Mouse (Mus musculus) natural killer cell, adult 2 months (primary cell): ENCODE data around the gene Disc1.

Experiments used
- DNase-seq, 2 experiments: peaks; one replicate each; pipeline ENCODE4 v3.0.0; 2022; ENCODE audit warnings: low spot score in 2 of 2

Gene Disc1

DNA sequence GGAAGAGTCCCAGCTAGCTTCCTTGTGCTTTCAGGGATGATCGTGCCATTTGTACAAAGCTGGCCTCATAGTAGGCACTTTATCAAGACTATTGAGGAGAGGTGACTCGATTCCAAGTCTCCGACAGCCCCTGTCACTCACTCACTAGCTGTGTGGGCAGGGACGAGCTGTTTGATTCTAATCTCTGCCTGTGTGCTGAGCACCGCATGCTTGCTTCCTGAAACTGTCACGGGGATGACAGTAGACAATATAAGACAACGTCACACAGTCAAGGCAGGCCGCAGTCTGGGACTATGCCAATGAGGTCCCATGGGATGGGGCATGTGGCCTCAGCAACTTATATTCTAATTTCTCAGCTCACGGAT is 13.6 kb downstream of the Disc1 start:
- peak; percentile 78 to 85 for DNase-seq

DNA sequence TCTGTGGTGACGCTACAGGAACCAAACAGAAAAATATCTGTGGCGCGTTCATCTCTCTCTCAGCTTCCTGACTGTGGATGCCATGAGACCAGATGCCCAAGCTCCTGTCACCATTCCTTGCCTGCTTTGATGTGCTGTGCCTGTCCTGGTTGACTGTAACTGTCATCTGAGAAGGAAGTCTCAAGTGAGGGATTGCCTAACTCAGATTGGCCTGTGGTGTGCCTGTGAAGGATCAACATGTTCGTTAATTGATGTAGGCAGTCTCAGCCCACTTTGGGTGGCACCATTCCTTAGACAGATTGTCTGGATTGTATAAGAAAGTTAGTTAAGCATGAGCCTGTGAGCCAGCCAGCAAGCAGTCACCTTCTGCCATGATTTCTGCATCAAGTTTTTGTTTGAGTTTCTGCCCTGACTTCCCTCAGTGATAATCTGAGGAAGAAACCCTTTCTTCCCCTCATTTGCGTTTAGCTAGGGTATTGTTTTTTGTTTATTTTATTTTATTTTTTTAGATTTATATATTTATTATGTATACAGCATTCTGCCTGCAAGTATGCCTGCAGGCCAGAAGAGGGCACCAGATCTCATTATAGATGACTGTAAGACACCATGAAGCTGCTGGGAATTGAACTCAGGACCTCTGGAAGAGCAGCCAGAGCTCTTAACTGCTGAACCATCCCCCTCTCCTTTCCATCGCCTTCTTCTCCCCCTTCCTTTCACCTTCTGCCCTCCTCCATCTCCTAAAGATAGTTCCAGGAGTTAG is 14.3 kb downstream of the Disc1 start:
- no peak for DNase-seq

DNA sequence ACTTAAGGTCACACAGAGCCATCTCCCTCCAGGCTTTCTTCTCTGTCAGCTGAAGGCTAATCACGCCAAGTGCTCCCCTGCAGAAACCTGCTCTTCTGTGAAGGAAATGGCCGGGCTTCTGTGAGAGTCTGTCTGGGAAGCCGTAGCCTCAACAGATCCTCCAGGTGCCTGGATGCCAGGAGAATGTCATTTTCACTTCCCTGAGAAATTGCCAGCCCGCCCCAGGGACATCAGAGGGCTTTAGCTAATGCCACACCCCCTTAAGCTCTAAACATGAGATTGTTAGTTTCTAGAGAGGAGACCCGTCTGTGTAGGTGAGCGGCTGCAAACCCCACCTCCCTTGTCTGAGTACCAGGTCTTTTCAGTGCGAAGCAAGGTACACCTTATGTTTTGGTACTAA is 15.3 kb downstream of the Disc1 start:
- no peak for DNase-seq

DNA sequence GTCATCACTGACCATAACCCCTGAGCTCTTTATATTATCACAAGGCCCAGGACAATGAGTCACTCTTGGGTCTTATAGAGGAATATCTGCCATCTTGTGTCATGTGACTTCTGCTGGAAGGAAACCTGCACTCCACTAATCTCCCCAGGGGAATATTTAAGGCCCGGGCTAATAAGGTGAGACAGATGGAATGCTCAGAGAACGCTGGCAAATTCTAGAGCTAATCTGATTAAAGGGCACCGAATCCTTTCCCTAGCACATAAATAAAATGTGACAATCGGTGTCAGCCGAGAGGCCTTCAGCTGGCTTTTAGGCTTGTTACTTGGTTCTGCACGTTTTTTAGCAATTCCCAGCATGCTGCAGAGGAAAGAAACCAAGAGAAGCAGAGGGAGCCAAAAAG is 15.7 kb downstream of the Disc1 start:
- no peak for DNase-seq

DNA sequence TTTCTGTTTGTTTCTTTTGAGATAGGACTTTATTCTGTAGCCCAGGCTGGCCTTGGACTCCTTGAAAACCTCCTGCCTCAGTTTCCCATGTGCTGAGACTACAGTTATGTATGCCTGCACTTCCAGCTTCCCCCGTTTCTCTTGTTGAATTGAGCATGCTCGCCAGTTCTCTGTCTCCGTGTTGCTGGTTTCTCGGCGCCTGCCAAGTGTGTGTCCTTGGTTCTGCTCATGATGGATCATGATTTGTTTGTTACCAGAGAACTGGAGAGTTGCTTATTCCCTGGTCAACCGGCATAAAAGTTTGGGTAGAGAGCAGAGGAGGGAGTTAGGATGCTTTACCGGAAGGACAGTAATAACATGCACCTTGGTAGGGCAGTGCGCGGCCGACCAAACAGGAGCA is 20.1 kb downstream of the Disc1 start:
- no peak for DNase-seq

DNA sequence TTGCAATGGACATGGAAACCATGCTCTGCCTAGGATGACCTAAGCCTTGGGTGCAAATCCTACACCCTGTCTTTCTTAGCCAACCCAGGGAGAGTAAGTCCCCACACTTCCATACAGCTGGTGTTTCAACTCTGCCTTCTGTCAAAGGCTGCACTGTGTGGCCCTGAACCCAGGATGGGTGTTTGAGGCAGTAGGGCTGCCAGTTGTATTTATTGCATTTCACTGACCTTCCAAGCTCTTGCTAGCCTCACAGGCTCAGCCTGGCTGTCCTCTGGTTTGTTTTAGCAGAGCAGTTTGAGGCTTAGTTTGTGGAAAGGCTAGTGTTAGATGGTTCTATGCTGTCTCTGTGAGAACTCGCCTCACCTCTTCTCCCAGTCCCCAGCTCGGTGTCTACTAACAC is 20.6 kb downstream of the Disc1 start:
- DNase-seq = no peak

DNA sequence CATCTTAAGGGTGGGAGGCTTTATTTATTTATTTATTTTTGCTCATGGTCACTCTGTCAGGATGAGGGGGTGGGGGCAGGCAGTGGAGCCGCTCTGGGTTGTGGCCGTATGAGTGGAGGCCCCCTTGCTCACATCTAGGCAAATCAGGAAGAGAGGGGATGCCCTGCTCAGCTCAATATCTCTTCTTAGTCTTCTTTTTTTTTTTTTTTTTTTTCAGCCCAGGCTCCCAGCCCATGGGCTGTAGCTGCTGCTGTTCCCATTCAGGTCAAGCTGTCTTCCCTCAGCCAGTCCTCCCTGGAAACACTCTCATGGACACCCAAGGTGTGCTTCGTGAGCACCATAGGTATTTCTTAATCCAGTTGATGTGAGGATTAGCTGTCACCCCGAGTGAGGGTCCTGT is 21.4 kb downstream of the Disc1 start:
- DNase-seq = no peak

DNA sequence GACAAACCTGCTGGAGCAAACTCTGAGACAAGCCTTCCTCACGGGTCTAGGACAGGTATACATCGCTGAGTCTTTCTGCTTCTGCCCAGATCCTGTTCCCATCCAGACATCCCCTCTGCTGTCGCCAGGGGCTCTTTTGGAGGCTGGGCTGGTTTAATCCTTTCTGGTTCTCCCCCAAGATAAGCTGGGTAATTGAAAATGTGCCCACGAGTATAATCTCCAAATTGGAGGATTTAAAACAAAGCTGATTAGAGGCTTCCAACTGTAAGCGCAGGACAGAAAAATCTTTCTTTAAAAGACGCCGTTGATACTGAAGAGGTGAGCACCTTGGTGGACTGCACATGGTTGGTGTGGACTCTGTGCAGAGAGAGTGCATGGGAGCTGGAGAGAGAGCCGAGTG is 23.3 kb downstream of the Disc1 start:
- DNase-seq = no peak

DNA sequence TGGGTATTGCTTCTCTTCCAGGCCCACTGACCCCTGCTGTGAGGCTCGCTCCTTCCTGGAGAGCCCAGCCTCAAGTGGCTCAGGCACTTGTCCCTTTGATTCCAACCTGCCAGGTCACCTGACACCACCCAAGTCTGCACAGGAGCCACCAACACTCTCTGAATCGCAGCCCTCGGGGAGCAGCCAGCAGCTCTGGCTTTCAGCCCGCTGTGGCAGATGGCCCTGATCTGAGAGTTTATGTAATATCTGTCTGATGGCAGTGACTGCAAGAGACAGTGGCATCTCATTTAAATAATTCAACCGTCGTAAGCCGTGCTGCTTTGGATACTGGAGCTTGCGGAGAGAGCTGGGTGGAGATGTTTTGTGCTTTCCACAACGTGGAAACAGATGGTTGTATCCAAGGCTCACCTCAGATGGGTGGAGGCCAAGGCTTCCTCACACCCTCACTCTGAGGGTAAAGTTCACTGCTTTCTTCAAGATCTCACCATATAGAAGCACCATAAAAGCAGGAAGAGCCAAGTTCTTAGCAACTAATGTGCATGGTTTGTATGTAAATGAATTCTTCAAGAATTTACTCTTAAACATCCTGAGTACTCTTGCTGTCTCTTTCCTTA is 24.9 kb downstream of the Disc1 start:
- DNase-seq = no peak

DNA sequence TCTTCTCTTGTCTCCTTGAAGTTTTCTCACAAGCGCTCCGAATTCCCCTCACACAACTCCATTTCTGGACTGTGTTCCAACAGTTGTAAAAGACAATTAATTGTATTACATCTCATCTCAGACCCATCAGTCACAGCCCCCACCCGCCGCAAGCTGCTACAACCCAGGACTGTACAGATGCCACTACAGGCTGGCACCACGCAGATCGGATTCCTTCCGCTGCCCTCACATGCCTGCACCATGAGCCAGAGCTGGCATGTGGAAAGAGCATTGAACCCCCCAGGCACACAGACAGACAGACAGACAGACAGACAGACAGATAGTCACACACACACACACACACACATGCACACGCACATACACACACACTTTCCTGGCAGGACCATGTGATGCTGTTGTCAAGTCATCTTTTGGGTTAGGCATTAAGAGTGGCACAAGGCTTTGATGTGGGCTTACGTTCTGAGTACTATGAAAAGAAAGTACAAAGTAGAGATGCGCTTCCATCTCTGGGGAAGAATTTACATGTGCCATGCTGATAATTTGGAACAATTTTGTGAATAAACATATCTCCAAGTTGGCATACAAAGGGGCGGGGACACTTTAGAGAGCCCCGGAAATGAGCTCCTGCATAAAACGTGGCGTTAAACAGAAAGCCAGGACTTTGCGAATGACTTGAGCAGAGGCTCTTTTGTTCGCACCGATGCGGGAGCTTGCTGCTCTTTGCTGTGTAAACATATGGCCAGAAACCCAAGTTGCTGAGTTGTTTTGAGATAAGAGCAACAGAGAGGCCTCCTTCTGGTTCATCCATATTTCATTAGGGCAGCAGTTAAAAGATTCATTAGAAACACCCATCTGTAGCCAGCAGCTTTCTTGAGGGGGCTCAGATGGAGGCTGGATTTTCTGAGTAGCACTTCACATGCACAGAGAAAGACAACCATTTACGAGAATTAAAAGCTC is 26.7 kb downstream of the Disc1 start:
- DNase-seq = no peak

DNA sequence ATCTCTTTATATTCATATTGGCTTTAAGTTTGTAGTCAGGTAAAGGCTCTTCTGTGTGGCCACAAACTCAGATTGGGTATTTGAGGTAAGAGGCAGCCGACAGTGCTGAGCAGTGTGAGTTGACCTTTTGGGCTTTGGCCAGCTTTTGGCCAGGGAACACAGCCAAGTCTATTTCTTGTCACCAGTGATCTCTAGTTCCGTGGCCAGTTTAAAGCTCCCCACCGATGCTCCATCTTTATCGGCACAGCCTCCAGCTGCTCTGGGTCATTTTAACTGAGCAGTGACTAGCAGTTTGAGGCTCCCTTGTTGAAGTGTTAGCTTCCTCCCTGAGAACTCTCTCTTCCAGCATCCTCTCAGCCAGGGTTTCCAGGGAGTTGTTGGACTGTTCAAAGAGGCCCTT is 29.8 kb downstream of the Disc1 start:
- peak in 1 of 2 experiments; percentile 7 for DNase-seq

DNA sequence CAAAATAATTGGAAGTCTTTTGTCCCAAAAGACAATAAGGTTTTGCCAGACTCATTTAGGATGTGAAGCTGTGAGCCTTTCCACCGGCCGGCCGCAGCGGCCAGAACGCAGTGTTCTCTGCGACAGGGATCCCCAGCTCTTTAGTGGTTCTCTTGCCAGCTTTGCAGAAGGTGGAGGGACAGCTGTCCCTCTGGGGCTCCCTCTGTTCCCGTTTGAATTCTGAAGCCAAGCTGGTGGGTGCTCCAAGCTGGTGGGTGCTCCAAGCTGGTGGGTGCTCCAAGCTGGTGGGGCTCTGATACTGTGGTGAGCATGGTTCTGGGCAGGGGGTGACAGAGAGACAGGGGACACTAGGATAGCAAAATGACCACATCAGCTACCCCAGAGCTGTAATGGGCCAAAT is 30.5 kb downstream of the Disc1 start:
- no peak for DNase-seq

DNA sequence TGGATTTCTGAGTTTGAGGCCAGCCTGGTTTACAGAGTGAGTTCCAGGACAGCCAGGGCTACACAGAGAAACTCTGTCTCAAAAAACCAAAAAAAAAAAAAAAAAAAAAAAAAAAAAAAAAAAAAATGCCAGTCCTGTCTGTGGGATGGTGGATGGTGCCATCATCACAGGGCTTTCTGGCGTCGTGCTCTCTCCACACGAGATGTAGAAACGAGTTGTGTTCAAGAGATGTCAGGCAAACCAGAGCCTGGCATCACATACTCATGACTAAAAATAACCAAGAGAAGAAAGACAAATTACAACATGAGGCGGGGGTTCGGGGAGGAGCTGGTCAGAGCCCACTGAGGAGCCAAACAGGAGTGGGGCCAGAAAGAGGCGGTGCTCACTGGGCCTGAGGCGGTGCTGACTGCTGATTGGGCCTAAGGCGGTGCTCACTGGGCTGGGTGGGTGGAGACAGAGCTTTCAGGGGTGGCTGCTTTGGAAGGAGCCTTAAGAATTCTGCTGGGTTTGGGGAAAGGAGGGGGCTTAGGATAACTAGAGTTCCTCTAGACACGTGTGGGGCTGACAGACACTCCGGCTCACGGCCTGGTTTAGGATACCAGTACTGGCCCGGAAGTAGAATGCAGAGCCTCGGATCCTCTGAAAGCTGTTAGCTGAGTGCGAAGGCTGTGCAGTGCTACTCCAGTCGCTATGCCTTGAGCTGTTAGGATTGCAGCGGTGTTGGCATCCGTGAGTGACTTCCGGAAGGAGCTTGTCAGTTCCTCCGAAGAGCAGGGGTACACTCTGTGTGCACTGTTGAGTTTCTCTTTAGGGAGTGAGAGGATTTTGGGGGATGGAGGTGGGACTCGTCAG is 37.1 kb downstream of the Disc1 start:
- DNase-seq = no peak

DNA sequence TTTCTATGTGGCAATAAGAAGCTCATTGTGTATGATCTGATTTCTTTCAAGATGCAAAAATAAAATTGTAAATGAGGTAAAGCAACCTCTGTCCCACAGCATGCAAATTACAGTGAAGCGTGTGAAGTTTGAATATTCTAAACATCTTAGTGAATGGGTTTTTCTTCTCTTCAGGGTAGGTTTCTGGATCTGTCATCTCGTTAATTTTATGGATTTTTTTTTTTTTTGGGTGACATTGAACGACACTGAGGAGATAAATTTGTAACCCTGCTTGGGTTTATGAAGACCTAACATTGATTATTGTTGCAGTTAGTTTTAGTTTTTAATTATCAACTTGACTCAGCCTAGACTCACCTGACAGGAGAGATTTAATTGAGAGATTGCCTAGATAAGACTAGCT is 43.1 kb downstream of the Disc1 start:
- DNase-seq = no peak

DNA sequence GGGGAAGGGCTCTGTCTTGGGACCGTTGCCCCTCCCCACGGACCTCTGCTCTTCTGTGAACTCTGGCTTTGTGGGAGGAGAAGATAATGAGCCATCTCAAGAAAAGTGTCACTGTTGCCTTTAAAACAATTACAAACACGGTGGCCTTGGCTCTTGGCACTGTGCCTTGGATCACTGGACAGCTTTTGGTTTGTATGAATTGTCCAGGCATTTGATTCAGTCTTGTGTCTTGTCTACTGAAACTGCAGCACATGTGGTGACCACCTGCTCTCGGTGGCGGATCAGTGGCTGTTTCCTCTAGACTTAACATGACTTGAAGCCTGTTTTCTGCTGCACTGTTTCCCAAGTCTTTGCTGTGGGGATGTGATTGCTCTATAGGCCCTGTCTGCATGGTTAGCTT is 44.1 kb downstream of the Disc1 start:
- DNase-seq = no peak

DNA sequence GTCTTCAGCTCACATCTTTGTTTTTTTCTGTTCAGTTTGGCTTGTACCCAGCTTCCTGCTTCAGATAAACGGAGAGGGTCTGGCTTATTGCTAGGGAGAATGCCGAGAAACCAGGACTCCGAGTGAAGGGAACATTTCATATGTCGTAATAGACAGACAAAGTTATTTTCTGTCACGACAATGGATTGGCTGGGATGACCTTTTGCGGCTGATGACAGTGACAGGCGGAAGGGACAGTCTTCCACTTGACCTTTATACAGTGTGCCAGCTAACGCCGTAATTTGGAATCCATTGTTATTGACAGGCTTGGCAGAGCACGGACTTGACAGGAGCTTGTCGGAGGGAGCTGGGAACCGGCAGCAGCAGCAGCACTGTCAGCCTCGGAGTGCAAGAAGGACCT is 48.3 kb downstream of the Disc1 start:
- DNase-seq = no peak

DNA sequence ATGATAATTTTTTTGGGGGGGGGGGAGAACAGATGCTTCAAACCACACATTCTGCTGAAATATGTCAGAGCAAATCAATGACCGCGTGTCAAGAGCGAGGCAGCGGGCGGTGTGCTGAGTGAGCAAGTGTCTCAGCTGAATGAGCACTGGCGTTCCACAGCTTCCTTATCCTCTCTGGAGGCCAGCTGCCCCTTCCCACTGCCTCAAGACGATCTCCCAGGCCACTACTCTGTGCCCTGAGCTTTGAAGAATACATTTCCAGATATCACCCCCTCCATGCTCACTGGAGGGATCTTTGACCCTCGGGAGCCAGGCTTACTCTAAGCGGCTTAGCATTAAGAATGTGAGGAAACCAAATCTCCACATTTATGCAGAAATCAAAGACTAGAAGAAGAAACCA is 59.2 kb downstream of the Disc1 start:
- DNase-seq = no peak

DNA sequence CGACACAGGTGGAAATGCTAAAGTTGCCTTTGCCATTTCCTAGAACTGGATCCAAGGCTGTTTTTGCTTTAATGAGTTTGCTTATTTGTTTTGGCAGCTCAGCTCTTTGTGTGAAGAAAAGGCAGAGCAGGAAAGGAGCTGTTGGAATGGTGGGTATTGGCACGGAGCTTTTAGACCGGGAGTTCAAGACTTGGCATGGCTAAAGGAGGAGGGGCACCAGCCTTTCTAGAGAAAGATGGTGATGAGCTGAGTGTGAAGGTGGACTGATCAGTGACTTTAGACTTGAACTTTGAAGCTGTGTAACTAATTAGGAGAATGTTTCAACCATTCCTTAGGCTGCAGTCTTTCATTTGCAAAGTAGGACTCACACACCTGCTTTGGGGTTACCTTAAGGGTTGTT is 59.8 kb downstream of the Disc1 start:
- DNase-seq = no peak

DNA sequence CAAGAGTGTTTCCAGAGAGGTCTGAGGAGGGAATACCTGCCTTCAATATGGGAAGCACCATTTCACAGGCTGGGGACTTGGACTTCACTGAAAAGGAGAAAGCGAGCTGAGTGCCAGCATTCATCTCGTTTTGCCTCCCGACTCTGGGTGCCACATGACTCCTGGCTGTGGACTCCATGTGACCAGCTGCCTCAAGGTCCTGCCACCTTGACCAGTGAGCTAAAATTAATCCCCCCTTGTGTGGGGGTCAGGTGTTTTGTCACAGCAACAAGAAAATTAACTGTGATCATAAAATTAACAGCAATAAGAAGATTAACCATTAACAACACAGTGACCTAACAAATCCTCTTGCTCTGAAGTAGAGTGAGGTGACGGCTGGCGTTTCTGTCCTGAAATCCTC is 61.3 kb downstream of the Disc1 start:
- DNase-seq = no peak

DNA sequence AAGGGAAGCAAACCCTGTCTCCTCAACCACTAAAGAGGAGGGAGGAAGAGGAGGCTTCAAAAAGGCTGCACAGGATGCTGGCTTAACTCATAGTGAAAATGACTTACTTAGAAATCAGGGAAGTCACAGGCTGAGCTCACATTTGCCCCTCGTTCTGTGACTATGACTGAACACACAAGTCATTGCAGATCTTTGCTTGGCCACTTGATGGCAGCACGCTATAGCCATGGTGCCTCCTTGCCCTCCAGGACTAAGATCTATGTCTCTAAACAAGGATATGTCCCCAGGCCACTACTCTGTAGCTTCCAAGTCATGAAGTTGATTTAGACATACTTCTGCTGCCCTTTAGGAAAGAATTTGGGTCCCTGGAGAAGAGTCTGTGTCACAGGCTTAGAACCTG is 62.6 kb downstream of the Disc1 start:
- peak in 1 of 2 experiments; percentile 18 for DNase-seq

DNA sequence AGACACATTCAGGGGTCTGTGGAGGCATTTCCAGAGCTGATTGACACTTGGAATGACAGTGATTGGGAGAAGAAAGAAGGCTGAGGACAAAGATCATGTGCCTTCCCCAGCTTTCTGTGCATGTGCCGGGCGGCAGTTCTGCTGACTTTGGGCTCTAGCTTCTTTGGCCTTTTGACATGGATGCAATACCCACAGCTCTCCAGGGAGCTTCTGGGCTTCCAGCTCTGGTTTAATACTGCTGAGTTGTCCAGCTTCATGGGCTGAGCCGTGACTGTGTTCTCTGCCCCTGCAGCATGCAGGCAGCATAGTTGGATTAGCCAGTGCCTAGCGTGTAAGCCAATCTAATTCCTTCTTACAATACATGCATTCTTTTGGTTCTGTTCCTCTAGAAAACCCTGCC is 72.5 kb downstream of the Disc1 start:
- no peak for DNase-seq

DNA sequence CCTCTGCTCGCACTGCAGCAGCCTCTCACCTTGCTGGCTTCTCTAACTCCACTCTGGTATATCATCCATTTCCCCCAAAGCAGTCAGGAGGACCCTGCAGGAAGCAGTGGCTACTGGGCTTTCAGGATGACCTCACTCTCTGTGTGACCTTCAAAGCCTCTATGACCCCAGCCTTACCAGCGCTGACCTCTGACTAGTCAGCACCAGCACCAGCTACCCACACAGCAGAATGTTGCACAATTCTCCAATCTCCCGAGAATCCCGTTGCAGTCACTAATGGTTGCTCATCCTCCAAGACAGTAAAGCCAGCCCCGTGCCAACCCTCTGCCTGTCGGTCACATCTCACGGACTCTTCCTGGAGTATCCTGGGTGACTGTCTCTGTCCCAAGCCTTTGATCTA is 73.6 kb downstream of the Disc1 start:
- DNase-seq = no peak
